Mouse (Mus musculus): Measurements from ENCODE around the gene Krt13.

GRCm38 (mm10) chr11:100147566-100148353 is 26.4 kb upstream of the Krt13 start:
- TF ChIP-seq CTCF (IDR thresholded peaks at IDR 0.05; ENCODE audit: low read depth, low read length): no peak
- TF ChIP-seq POLR2A (IDR thresholded peaks at IDR 0.05; ENCODE audit: insufficient read depth, low read length): no peak
- TF ChIP-seq EP300 (IDR thresholded peaks at IDR 0.05; ENCODE audit: insufficient read depth, low read depth, low read length): no peak
